Comparison of ENCODE assay signal across 21 mouse cellular contexts in the genomic region with DNA sequence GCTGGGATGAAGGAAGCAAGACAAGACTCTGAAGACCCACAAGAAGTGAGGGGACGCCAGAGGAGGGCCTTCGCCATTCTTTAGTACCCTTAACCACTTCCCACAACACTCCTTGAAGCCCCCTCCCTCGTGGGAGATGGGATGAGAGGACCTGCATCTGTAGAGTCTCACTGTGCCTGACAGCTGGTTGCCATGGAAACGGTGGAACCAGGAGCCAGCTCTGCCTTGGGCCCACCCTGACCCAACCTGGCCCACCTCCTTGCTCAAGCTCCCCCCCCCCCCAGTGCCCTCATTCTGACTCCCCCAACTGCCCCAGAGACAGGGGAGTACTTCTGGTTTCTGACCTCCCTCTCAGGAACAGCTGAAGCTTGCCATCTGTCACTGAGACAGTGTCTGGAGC. TPM values are rescaled to one million over a fixed set of nuclear protein-coding genes. Genes with fewer than 3 reads are reported as not detected.
DNase-seq lines count a peak whose midpoint lies in the region; ATAC-seq and TF ChIP-seq lines count a peak whose summit lies in the region.
"Had no signal": no experiment of that assay in that cellular context is flagged by ENCODE, and none has a peak within 500 bp of the region (broad histone marks: within the 10 kb centered on the region; RNA-seq: fewer than 3 reads in every experiment).

No protein-coding gene starts in this region.

- H3K9me3 ChIP-seq in intestine, embryonic 14.5 days (ENCODE audit: control insufficient read depth, low read length): no peaks in the 10 kb centered on the region
- no peaks in the 10 kb centered on the region for H3K9me3 ChIP-seq in intestine, postnatal 0 days (ENCODE audit: control insufficient read depth)
- H3K9me3 ChIP-seq in midbrain, embryonic 14.5 days (ENCODE audit: control insufficient read depth, low read length): no peaks in the 10 kb centered on the region
- no peaks in the 10 kb centered on the region for H3K9me3 ChIP-seq in midbrain, embryonic 13.5 days
- H3K9me3 ChIP-seq: embryonic facial prominence, embryonic 13.5 days; heart, embryonic 12.5 days; liver, embryonic 12.5 days; lung, embryonic 15.5 days; neural tube, embryonic 13.5 days had no signal

- WGBS in intestine, embryonic 14.5 days: 22% methylated on average over 4 of the region's 4 CpGs
- 53% methylated on average over 4 of the region's 4 CpGs for WGBS in intestine, postnatal 0 days
- 70% methylated on average over 4 of the region's 4 CpGs for WGBS in midbrain, embryonic 14.5 days
- WGBS in midbrain, embryonic 13.5 days: 64% methylated on average over 4 of the region's 4 CpGs

- no peak overlapping the region for H3K9ac ChIP-seq in intestine, embryonic 14.5 days (ENCODE audit: low read length)
- no peak overlapping the region for H3K9ac ChIP-seq in intestine, postnatal 0 days (ENCODE audit: low read depth, low read length)
- no peak overlapping the region for H3K9ac ChIP-seq in midbrain, embryonic 14.5 days (replicated peaks; ENCODE audit: low read length)
- H3K9ac ChIP-seq in midbrain, embryonic 13.5 days (replicated peaks): no peak overlapping the region
- H3K9ac ChIP-seq: embryonic facial prominence, embryonic 13.5 days; heart, embryonic 12.5 days; liver, embryonic 12.5 days; lung, embryonic 15.5 days; neural tube, embryonic 13.5 days had no signal

- peak; percentile 81 for DNase-seq in intestine, embryonic 14.5 days (ENCODE audit: low spot score)
- peak; percentile 27 for DNase-seq in midbrain, embryonic 14.5 days
- DNase-seq in embryo, embryonic 10 days (ENCODE audit: low spot score): peak; percentile 81
- peak; percentile 69 for DNase-seq in mesoderm, embryonic 11.5 days (ENCODE audit: low read depth, low spot score)
- DNase-seq in spleen, postnatal 10 days (ENCODE audit: low spot score in 2 of 2): no peak
- DNase-seq: cerebellum, adult 11 months; cerebellum, postnatal 14 days; gastrocnemius, postnatal 25 days; kidney, adult 11 months; layer of hippocampus, postnatal 36 days; right cerebral cortex, postnatal 25 days; thymus, postnatal 14 days had no signal

- no peak overlapping the region for H3K4me2 ChIP-seq in intestine, embryonic 14.5 days (ENCODE audit: low read length)
- no peak overlapping the region for H3K4me2 ChIP-seq in intestine, postnatal 0 days (replicated peaks; ENCODE audit: low read depth)
- no peak overlapping the region for H3K4me2 ChIP-seq in midbrain, embryonic 14.5 days (ENCODE audit: low read length)
- H3K4me2 ChIP-seq in midbrain, embryonic 13.5 days (replicated peaks): no peak overlapping the region
- H3K4me2 ChIP-seq: embryonic facial prominence, embryonic 13.5 days; heart, embryonic 12.5 days; liver, embryonic 12.5 days; lung, embryonic 15.5 days; neural tube, embryonic 13.5 days had no signal

- H3K27ac ChIP-seq in intestine, embryonic 14.5 days (ENCODE audit: low read depth): peak overlapping the region; percentile 75
- no peak overlapping the region for H3K27ac ChIP-seq in intestine, postnatal 0 days (ENCODE audit: low read depth, low read length)
- no peak overlapping the region for H3K27ac ChIP-seq in midbrain, embryonic 14.5 days (replicated peaks; ENCODE audit: low read depth, low read length)
- H3K27ac ChIP-seq in midbrain, embryonic 13.5 days: no peak overlapping the region
- H3K27ac ChIP-seq: embryonic facial prominence, embryonic 13.5 days; liver, embryonic 12.5 days; lung, embryonic 15.5 days; macrophage; neural tube, embryonic 13.5 days; stomach, postnatal 0 days had no signal

- TF ChIP-seq CTCF in intestine, postnatal 0 days (IDR thresholded peaks at IDR 0.05; ENCODE audit: low read depth): no peak

- H3K4me3 ChIP-seq in intestine, embryonic 14.5 days (ENCODE audit: low read depth, low read length): no peak overlapping the region
- H3K4me3 ChIP-seq in intestine, postnatal 0 days (ENCODE audit: low read depth, low read length): no peak overlapping the region
- H3K4me3 ChIP-seq in midbrain, embryonic 14.5 days (replicated peaks; ENCODE audit: low read depth, low read length): no peak overlapping the region
- no peak overlapping the region for H3K4me3 ChIP-seq in midbrain, embryonic 13.5 days (replicated peaks)
- H3K4me3 ChIP-seq: embryonic facial prominence, embryonic 13.5 days; heart, embryonic 12.5 days; liver, embryonic 12.5 days; lung, embryonic 15.5 days; neural tube, embryonic 13.5 days had no signal

- H3K27me3 ChIP-seq in intestine, embryonic 14.5 days (replicated peaks; ENCODE audit: control insufficient read depth, insufficient read depth, low read length): no peaks in the 10 kb centered on the region
- H3K27me3 ChIP-seq in intestine, postnatal 0 days (replicated peaks; ENCODE audit: control insufficient read depth, insufficient read depth, low read length): no peaks in the 10 kb centered on the region
- H3K27me3 ChIP-seq in midbrain, embryonic 14.5 days (ENCODE audit: control insufficient read depth, insufficient read depth, low read length): no peaks in the 10 kb centered on the region
- H3K27me3 ChIP-seq in midbrain, embryonic 13.5 days: no peaks in the 10 kb centered on the region
- H3K27me3 ChIP-seq: embryonic facial prominence, embryonic 13.5 days; heart, embryonic 12.5 days; lung, embryonic 15.5 days; neural tube, embryonic 13.5 days had no signal

- peak; percentile 43 for ATAC-seq in intestine, embryonic 14.5 days (replicated peaks; ENCODE audit: low FRiP score, low TSS enrichment, low read depth)
- no peak for ATAC-seq in intestine, postnatal 0 days
- no peak for ATAC-seq in midbrain, embryonic 14.5 days (ENCODE audit: low FRiP score, low TSS enrichment)
- no peak for ATAC-seq in midbrain, embryonic 13.5 days
- ATAC-seq: liver, embryonic 12.5 days had no signal

- H3K4me1 ChIP-seq in intestine, embryonic 14.5 days (replicated peaks; ENCODE audit: control insufficient read depth, insufficient read depth, low read length): peaks cover 38% of the 10 kb centered on the region
- H3K4me1 ChIP-seq in intestine, postnatal 0 days (replicated peaks; ENCODE audit: control insufficient read depth, insufficient read depth, low read length): peaks cover 17% of the 10 kb centered on the region; the same call in 1 of the 2 replicates
- 0 out of 2 replicates have a peak, but pooled peaks cover 4% of the 10 kb centered on the region for H3K4me1 ChIP-seq in midbrain, embryonic 14.5 days (ENCODE audit: control insufficient read depth, insufficient read depth, low read length)
- H3K4me1 ChIP-seq in midbrain, embryonic 13.5 days (replicated peaks): peaks cover 17% of the 10 kb centered on the region; the same call in 1 of the 2 replicates

- H3K36me3 ChIP-seq in intestine, embryonic 14.5 days (ENCODE audit: control insufficient read depth, insufficient read depth, low read length): peaks cover 15% of the 10 kb centered on the region
- peaks cover 13% of the 10 kb centered on the region for H3K36me3 ChIP-seq in intestine, postnatal 0 days (ENCODE audit: control insufficient read depth, insufficient read depth)
- H3K36me3 ChIP-seq in midbrain, embryonic 14.5 days (ENCODE audit: control insufficient read depth, insufficient read depth, low read length): no peaks in the 10 kb centered on the region
- no peaks in the 10 kb centered on the region for H3K36me3 ChIP-seq in midbrain, embryonic 13.5 days
- H3K36me3 ChIP-seq: embryonic facial prominence, embryonic 13.5 days; lung, embryonic 15.5 days; neural tube, embryonic 13.5 days had no signal

RNA-seq across cellular contexts. Expression of a gene that starts 17.6 kb away (rescaled TPM):
- 93.8 and 95.6 TPM in 2 replicates for polyA plus RNA-seq in intestine, embryonic 14.5 days (2014; fragmentation: Nextera tagmentation; extraction: Ambion mirVana)
- 30.4 and 33.0 TPM in 2 replicates for polyA plus RNA-seq in intestine, postnatal 0 days (2015; fragmentation: Nextera tagmentation; extraction: Ambion mirVana)
- 24.8 and 31.0 TPM in 2 replicates for polyA plus RNA-seq in midbrain, embryonic 14.5 days (2014; fragmentation: Nextera tagmentation; extraction: Ambion mirVana)
- polyA plus RNA-seq in midbrain, embryonic 13.5 days (2015; fragmentation: Nextera tagmentation; extraction: Ambion mirVana): 47.9 and 49.6 TPM in 2 replicates

RNA-seq across cellular contexts. Expression of a gene that starts 17.8 kb away (rescaled TPM):
- 462 and 499 TPM in 2 replicates for polyA plus RNA-seq in intestine, embryonic 14.5 days (2014; fragmentation: Nextera tagmentation; extraction: Ambion mirVana)
- 339 and 369 TPM in 2 replicates for polyA plus RNA-seq in intestine, postnatal 0 days (2015; fragmentation: Nextera tagmentation; extraction: Ambion mirVana)
- 363 and 446 TPM in 2 replicates for polyA plus RNA-seq in midbrain, embryonic 14.5 days (2014; fragmentation: Nextera tagmentation; extraction: Ambion mirVana)
- polyA plus RNA-seq in midbrain, embryonic 13.5 days (2015; fragmentation: Nextera tagmentation; extraction: Ambion mirVana): 386 and 396 TPM in 2 replicates

RNA-seq across cellular contexts. Expression of a gene that starts 19.0 kb away (rescaled TPM):
- polyA plus RNA-seq in intestine, embryonic 14.5 days (2014; fragmentation: Nextera tagmentation; extraction: Ambion mirVana): 26.0 and 26.3 TPM in 2 replicates
- polyA plus RNA-seq in intestine, postnatal 0 days (2015; fragmentation: Nextera tagmentation; extraction: Ambion mirVana): 4.1 and 4.5 TPM in 2 replicates
- polyA plus RNA-seq in midbrain, embryonic 14.5 days (2014; fragmentation: Nextera tagmentation; extraction: Ambion mirVana): 0.49 and 0.75 TPM in 2 replicates
- polyA plus RNA-seq in midbrain, embryonic 13.5 days (2015; fragmentation: Nextera tagmentation; extraction: Ambion mirVana): 0.58 and 0.77 TPM in 2 replicates

RNA-seq across cellular contexts. Expression of a gene that starts 38.9 kb away (rescaled TPM):
- 134 and 142 TPM in 2 replicates for polyA plus RNA-seq in intestine, embryonic 14.5 days (2014; fragmentation: Nextera tagmentation; extraction: Ambion mirVana)
- 26.9 and 29.8 TPM in 2 replicates for polyA plus RNA-seq in intestine, postnatal 0 days (2015; fragmentation: Nextera tagmentation; extraction: Ambion mirVana)
- 125 and 152 TPM in 2 replicates for polyA plus RNA-seq in midbrain, embryonic 14.5 days (2014; fragmentation: Nextera tagmentation; extraction: Ambion mirVana)
- polyA plus RNA-seq in midbrain, embryonic 13.5 days (2015; fragmentation: Nextera tagmentation; extraction: Ambion mirVana): 173 and 178 TPM in 2 replicates

Comparison
In these comparisons a context has a peak if more than half of its experiments do, and no peak if none do; other contexts are left out.
1. DNase-seq: peak in intestine, embryonic 14.5 days (single experiment), midbrain, embryonic 14.5 days (single experiment), embryo, embryonic 10 days (single experiment) and mesoderm, embryonic 11.5 days (single experiment); none in spleen, postnatal 10 days (0 of 2).